Mouse (Mus musculus) frontal cortex, adult (tissue): ENCODE measurements at regions not wholly inside any gene's neighbourhood (a gene's known extent, or its start where the extent isn't known, plus 50 kb on each side); places are given as distances from the start of the nearest gene placed in this dataset.

Experiments used
- ATAC-seq: cut with Nextera tagmentation; 2 replicates; pipeline ENCODE4 v1.9.2; 2017; ENCODE audit warnings: mild to moderate bottlenecking, moderate library complexity, mixed read lengths; ENCODE audit not compliant: low TSS enrichment

DNA sequence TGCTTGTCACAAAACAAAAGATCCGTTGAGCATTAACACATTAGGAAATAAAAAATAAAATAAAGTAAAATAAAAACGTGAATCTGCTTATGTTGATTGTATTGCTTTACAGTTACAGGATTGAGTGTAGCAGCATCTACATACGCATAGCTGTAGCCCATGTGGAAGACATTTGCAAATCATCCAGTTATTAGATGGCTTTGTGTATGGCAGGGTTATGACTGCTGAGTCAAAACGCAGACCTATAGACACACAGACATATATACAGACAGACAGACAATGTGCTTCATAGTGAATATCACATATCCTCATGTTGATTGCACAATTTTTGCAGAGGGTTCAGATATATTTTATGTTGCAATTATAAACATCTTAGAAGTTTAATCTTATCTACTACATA is 64.5 kb downstream of the Gm11146 start:
- no peak for ATAC-seq

GRCm38 (mm10) chr16:77536746-77537145 is 65.1 kb downstream of the Gm11146 start:
- peak; percentile 83 for ATAC-seq

DNA sequence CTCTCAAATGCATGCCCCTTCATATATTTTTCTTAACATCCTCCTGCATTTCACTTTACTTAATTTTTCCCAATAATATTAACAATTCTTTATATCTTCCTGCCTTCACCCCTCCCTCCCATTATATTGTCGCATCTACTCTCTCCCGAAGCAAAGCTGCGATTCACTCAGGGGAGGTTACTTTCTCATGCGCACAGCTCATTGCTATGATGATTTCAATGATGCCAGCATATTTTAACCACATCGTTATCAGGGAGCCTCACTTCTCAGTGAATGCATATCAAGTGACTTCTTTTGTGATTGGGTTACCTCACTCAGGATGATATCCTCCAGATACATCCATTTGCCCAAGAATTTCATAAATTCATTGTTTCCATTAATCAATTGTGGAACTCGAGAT is 65.6 kb downstream of the Gm11146 start:
- ATAC-seq = peak; percentile 71; the same call in 1 of the 2 replicates

- ATAC-seq = peak; percentile 72
Observed at GRCm38 (mm10) chr16:77535021-77535420, 66.9 kb downstream of the Gm11146 start.

GRCm38 (mm10) chr16:77531596-77531995 is 70.3 kb downstream of the Gm11146 start:
- ATAC-seq = no peak

GRCm38 (mm10) chr16:77527951-77528350 is 73.9 kb downstream of the Gm11146 start:
- no peak for ATAC-seq

DNA sequence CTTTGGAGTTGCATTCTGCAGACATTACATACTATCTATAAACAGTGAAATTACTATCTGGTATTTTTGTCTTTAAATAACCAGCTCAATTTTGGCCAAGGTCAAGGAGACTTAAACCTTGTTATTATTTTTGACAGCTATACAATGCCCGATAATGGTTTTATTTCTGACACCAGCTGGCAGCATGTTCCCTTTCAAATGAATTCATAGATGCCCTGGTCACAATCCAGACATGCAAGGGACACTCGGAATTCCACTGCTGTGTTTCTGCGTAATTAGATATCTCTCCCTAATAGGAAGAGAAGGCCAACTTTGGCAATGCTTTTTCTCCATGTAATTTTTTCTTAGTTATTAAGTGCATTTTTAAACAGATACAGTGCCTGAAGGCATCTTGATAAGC is 87.3 kb downstream of the Gm11146 start:
- ATAC-seq = no peak

DNA sequence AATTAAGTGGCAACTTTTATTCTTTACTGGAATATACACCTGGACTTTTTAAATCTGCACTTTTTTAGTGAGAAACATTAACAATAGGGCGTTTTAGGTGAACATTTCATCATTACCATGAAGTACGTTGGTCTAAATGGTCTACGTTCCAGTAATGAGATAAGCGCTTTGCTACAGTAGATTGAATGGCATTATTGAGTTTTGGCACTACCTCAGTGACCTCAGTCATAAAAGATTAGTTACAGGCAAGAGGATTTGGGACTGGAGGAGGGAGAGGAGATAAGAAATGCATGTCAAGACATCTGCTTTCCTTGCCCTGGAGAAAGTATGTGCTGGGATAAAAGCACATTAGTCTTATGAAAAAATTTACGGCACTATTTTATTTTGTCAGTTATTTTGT is 98.3 kb downstream of the Gm11146 start:
- no peak for ATAC-seq

DNA sequence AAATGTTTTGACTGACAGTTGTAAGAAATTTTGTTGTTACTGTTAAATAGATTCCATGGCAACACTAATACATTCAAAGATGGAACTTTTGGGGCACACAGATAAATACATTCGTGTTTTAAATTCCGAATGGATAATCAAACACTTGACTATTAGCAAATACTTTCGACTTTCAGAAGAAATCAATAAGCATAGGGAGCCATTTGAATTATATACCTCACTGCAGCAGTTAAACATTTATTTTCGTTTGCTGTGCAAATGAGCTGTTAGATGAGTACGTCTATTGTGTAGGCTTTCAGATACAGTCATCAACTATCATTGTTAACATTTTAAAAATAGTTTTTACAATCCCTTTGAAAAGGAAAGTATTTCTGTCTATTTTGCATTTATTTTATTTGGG is 99.0 kb downstream of the Gm11146 start:
- ATAC-seq = no peak

GRCm38 (mm10) chr16:77502026-77502425 is 99.9 kb downstream of the Gm11146 start:
- ATAC-seq = no peak

DNA sequence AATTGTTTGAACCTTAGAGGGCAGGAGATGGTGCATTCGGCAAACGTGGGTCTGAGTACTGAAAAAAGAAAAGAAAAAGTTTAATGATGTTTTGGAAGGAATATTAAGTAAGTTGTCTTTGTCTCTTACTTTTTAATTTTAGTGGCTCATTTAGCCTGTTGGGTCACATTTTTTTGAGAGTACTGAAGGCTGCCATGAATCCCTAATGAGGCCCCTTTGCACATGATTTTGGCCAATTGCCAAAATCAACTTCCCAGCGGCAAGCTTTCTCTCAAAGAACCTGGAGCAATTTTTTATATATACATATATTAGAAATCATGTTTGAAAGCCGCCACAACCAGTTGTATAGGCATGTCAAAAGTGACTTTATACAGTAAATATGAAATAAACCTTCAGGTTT is 100.9 kb downstream of the Gm11146 start:
- ATAC-seq = no peak

GRCm38 (mm10) chr16:77500413-77500812 is 101.5 kb downstream of the Gm11146 start:
- peak; percentile 79 for ATAC-seq

- ATAC-seq = peak; percentile 86
Observed at GRCm38 (mm10) chr16:77499537-77500301, 102.2 kb downstream of the Gm11146 start.

GRCm38 (mm10) chr16:77495310-77495709 is 106.6 kb downstream of the Gm11146 start:
- no peak for ATAC-seq

- no peak for ATAC-seq
Observed at GRCm38 (mm10) chr16:77494042-77494441, 107.9 kb downstream of the Gm11146 start.

GRCm38 (mm10) chr16:77488155-77488554 is 113.7 kb downstream of the Gm11146 start:
- no peak for ATAC-seq

GRCm38 (mm10) chr16:77479812-77480211 is 122.1 kb downstream of the Gm11146 start:
- ATAC-seq = no peak

- ATAC-seq = no peak
Observed at GRCm38 (mm10) chr16:77471868-77472267, 130.0 kb downstream of the Gm11146 start.

DNA sequence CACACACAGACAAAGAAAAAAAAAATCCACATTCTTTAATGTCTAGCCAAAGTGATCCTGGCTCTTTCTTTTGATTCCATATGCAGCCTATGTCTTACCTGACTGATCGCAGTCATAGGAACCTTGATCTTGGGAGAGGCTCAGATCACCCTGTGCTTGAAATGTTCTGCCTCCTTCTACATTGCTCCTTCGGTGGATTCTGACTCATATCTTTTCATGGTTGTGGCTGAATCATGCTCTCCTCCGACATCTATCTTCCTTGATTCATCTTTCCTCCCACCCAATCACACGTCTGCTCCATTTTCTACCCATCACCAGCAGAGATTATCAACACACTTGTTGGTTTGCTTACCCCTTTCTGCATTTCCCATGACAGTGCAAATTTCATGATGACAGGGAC is 132.0 kb downstream of the Gm11146 start:
- ATAC-seq = peak; percentile 74

- ATAC-seq = 0 out of 2 replicates have a peak, but pooled peaks have one; percentile 7
Observed at GRCm38 (mm10) chr16:77469328-77469875, 132.5 kb downstream of the Gm11146 start.

- ATAC-seq = no peak
Observed at GRCm38 (mm10) chr16:77467216-77467615, 134.7 kb downstream of the Gm11146 start.

GRCm38 (mm10) chr16:77464623-77465022 is 137.3 kb downstream of the Gm11146 start:
- ATAC-seq = no peak

GRCm38 (mm10) chr16:77461922-77462321 is 140.0 kb downstream of the Gm11146 start:
- no peak for ATAC-seq

GRCm38 (mm10) chr16:77461459-77461858 is 140.4 kb downstream of the Gm11146 start:
- no peak for ATAC-seq
